Mouse (Mus musculus) neutrophil, adult 65 days (primary cell): ENCODE measurements around the gene Nhsl2. TPM values are rescaled to one million over a fixed set of nuclear protein-coding genes. Genes with fewer than 3 reads are reported as not detected.

Experiments
- total RNA-seq: library from RNA; stranded (reverse); gene quantifications from 2 replicates; pipeline ENCODE4 v1.2.4, GENCODE M21; 2023

Nhsl2 gene
- 198 and 202 TPM in 2 replicates for total RNA-seq

GRCm38 (mm10) chrX:101849281-101849821, at the start of gene Nhsl2:
TSS of gene Nhsl2 (plus strand) at chrX:101849385.

DNA sequence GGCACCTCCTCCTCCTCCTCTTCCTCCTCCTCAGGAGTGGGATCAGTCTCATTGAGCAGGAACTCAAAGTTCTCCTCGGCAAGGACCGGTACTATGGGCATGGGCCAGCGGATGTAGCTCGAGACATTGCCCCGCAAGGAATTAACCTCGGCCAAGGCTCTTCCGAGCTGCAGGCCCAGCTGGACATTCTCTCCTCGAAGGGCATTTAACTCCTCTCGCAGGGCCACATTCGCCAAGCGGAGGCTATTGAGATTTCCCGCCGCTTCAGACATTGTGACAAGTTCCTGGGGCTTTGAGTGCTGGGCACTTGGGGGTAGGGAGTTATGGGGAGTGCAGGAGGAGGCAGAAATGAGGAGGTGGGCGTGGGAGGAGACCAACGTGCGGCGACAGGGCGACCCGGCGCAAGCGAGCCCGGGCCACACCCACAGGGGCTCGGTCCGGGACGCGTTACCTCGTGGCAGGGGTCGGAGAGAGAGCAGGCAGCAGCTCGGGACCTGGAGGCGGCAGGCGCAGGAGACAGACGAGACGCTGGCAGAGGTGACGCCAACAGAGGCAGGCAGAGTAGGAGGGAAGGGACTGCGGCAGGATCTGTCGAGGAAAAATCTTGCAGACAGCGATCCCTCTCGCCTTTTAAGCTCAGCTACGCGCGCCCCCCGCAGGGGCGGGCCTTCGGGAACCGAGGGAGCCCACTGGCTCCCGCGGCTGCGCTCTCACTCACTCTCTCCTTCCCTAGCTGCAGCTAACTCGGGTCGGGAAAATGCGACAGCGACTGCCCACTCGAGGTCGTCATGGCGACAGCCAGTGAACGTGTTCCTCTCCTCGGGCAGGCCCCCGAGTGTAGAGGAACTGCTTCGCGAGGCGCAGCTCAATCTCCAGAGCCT, 221.6 kb downstream of the Nhsl2 start, which contains the start of gene Rtl5:
TSS of gene Rtl5 (minus strand) at position 714 of the 881 bp plus-strand sequence.

DNA sequence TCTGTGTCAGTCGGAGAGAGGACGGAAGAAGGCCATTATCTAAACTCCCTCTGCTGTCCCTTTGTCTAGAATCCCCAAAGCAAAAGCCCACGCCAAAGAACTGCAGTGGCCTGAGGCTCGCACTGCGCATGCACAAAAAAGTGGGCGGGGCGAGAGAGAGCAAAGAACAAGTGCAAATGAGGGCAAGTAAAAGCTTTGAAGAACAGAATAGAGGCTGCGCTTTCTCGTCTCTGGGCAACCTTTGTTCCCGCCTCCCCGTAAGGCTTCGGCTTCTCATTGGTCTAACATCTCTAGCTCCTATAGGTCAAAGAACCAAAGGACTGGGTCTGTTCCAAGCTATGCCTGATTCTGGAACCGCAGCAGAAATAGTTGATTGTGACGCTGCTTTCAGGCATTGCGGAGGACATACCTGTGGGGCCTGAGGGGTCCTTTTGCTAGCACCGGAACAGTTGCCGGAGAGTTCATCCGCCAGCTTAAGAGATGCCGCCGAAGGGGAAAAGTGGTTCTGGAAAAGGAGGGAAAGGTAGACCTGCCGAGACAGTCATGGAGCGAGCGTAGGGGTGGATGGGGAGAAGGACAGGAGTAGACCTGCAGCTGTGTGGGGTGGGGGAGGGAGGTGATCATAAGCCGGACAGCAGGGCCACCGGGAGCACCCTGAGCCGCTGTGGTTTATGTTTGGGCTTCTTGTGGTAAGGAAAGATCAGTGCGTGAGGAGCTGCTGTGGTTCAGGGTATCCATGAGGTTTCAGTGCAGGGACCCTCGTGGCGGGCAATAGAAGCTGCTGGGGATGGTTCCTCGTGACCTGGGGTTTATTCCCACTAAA, 270.1 kb downstream of the Nhsl2 start, which contains the start of gene Pin4:
TSS of gene Pin4 (plus strand) at position 406 of the 823 bp plus-strand sequence.

Other genes starting within 250 kb of the Nhsl2 start
- gene Ogt, start 209.3 kb upstream of the Nhsl2 start, total RNA-seq = 195 and 273 TPM in 2 replicates
- 1.3 and 1.9 TPM in 2 replicates for gene Cxcr3, start 115.1 kb upstream of the Nhsl2 start, total RNA-seq
- gene Gm4779, start 55.0 kb upstream of the Nhsl2 start, total RNA-seq = not detected in 2 replicates
- gene 8030474K03Rik, start 54.7 kb upstream of the Nhsl2 start, total RNA-seq = not detected in 2 replicates
- gene Rtl5, start 221.9 kb downstream of the Nhsl2 start, total RNA-seq = 1.3 and 4.8 TPM in 2 replicates